Comparison of ENCODE assay signal across 23 mouse cellular contexts in the genomic region with DNA sequence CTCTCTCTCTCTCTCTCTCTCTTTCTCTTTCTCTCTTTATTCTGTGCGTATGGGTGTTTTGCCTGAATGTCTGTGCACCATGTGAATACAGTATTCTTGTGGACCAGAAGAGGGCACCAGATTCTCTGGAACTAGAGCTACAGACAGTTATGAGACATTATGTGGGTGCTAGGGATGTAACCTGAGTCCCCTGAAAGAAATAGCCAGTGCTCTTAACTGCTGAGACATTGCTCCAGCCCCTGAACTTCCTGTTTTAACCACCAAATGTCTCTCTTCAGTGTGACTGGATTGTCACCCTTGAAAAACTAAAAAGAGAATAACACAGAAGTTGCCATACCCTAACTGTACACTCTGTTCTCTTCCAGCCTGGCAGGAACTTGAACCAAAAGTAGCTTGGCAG. TPM values are rescaled to one million over a fixed set of nuclear protein-coding genes. Genes with fewer than 3 reads are reported as not detected.
DNase-seq lines count a peak whose midpoint lies in the region; ATAC-seq and TF ChIP-seq lines count a peak whose summit lies in the region.
"Had no signal": no experiment of that assay in that cellular context is flagged by ENCODE, and none has a peak within 500 bp of the region (broad histone marks: within the 10 kb centered on the region; RNA-seq: fewer than 3 reads in every experiment).

No protein-coding gene starts in this region.

- 93% methylated on average over 1 of the region's 1 CpGs for WGBS in kidney, postnatal 0 days
- WGBS in neural tube, embryonic 15.5 days = 95% methylated on average over 1 of the region's 1 CpGs

- no peak overlapping the region for H3K9ac ChIP-seq in kidney, postnatal 0 days (ENCODE audit: low read depth, low read length)
- no peak overlapping the region for H3K9ac ChIP-seq in neural tube, embryonic 15.5 days (replicated peaks)
- H3K9ac ChIP-seq: heart, embryonic 12.5 days; hindbrain, embryonic 14.5 days; liver, embryonic 12.5 days; lung, embryonic 15.5 days had no signal

- no peaks in the 10 kb centered on the region for H3K9me3 ChIP-seq in kidney, postnatal 0 days (replicated peaks; ENCODE audit: low read length)
- H3K9me3 ChIP-seq in neural tube, embryonic 15.5 days (replicated peaks) = no peaks in the 10 kb centered on the region
- H3K9me3 ChIP-seq: heart, embryonic 12.5 days; liver, embryonic 12.5 days; lung, embryonic 15.5 days had no signal

- no peak overlapping the region for H3K4me3 ChIP-seq in kidney, postnatal 0 days (replicated peaks; ENCODE audit: low read depth, low read length)
- no peak overlapping the region for H3K4me3 ChIP-seq in neural tube, embryonic 15.5 days (replicated peaks)
- H3K4me3 ChIP-seq: heart, embryonic 12.5 days; liver, embryonic 12.5 days; lung, embryonic 15.5 days had no signal

- ATAC-seq in kidney, postnatal 0 days (replicated peaks; ENCODE audit: low FRiP score, low read depth) = no peak
- peak; percentile 54 for ATAC-seq in megakaryocyte, adult 5-6 weeks (ENCODE audit: poor library complexity, severe bottlenecking)
- no peak for ATAC-seq in neural tube, embryonic 15.5 days (ENCODE audit: low FRiP score)
- ATAC-seq: activated CD4-positive, CD25-positive, alpha-beta regulatory T cell, adult 4 months; liver, embryonic 12.5 days had no signal

- H3K4me1 ChIP-seq in kidney, postnatal 0 days (replicated peaks; ENCODE audit: insufficient read depth, low read length) = peaks cover 4% of the 10 kb centered on the region; the same call in 1 of the 2 replicates
- H3K4me1 ChIP-seq in neural tube, embryonic 15.5 days = peaks cover 20% of the 10 kb centered on the region
- H3K4me1 ChIP-seq: lung, embryonic 15.5 days had no signal

- H3K4me2 ChIP-seq in kidney, postnatal 0 days (ENCODE audit: low read length) = no peak overlapping the region
- H3K4me2 ChIP-seq in neural tube, embryonic 15.5 days = no peak overlapping the region
- H3K4me2 ChIP-seq: heart, embryonic 12.5 days; hindbrain, embryonic 14.5 days; liver, embryonic 12.5 days; lung, embryonic 15.5 days had no signal

- no peaks in the 10 kb centered on the region for H3K36me3 ChIP-seq in kidney, postnatal 0 days (ENCODE audit: insufficient read depth, low read length)
- peaks cover 5% of the 10 kb centered on the region; the same call in 1 of the 2 replicates for H3K36me3 ChIP-seq in neural tube, embryonic 15.5 days
- H3K36me3 ChIP-seq: lung, embryonic 15.5 days had no signal

- H3K27me3 ChIP-seq in kidney, postnatal 0 days (ENCODE audit: insufficient read depth, low read length) = no peaks in the 10 kb centered on the region
- no peaks in the 10 kb centered on the region for H3K27me3 ChIP-seq in neural tube, embryonic 15.5 days (replicated peaks)
- H3K27me3 ChIP-seq: heart, embryonic 12.5 days; liver, embryonic 12.5 days; lung, embryonic 15.5 days had no signal

- no peak for DNase-seq in kidney, postnatal 0 days (ENCODE audit: low spot score)
- no peak for DNase-seq in kidney, adult 11 months
- peak; percentile 35 for DNase-seq in CD4-positive helper T cell, adult 2 months (ENCODE audit: low read depth, low spot score)
- peak; percentile 76 for DNase-seq in MEL-GATA-1-ER (ENCODE audit: extremely low read depth, low read depth)
- no peak for DNase-seq in gastrocnemius, postnatal 14 days
- DNase-seq in Muller cell, postnatal 12 days (ENCODE audit: inconsistent ontology term) = no peak
- DNase-seq: adrenal gland, postnatal 36 days; B cell, adult 2 months; cerebellum, adult 8-10 months; gastrocnemius, postnatal 10 days; kidney, adult 2 months; kidney, postnatal 36 days; spleen, adult 18-20 months had no signal

- intact Hi-C loops in gastrocnemius, postnatal 14 days (cut with DNase I; ENCODE audit: low total_unique reads) = no loop called here

- H3K27ac ChIP-seq in kidney, postnatal 0 days = no peak overlapping the region
- no peak overlapping the region for H3K27ac ChIP-seq in neural tube, embryonic 15.5 days (replicated peaks)
- H3K27ac ChIP-seq: hindbrain, embryonic 14.5 days; liver, embryonic 12.5 days; lung, embryonic 15.5 days had no signal

- peak; percentile 28; the same call in 1 of the 2 replicates for TF ChIP-seq CTCF in kidney, postnatal 0 days (IDR thresholded peaks at IDR 0.05; ENCODE audit: low read depth)

RNA-seq across cellular contexts. Expression of gene Pacs2, which starts 12.2 kb away (rescaled TPM):
- polyA plus RNA-seq in kidney, postnatal 0 days (2015; fragmentation: Nextera tagmentation; extraction: Ambion mirVana) = 7.9 and 9.5 TPM in 2 replicates
- total RNA-seq in megakaryocyte, adult 5-6 weeks (2015) = 55.1 TPM in 2 replicates
- 36.5 and 37.5 TPM in 2 replicates for total RNA-seq in megakaryocyte, adult 5-6 weeks (2017)
- total RNA-seq in gastrocnemius, postnatal 14 days (2021) = 10 to 100 TPM; 31.9 to 41.4 TPM
- polyA plus RNA-seq in neural tube, embryonic 15.5 days (2015; fragmentation: Nextera tagmentation; extraction: Ambion mirVana) = 21.9 and 27.6 TPM in 2 replicates

RNA-seq across cellular contexts. Expression of gene Brf1, which starts 26.1 kb away (rescaled TPM):
- polyA plus RNA-seq in kidney, postnatal 0 days (2015; fragmentation: Nextera tagmentation; extraction: Ambion mirVana) = 41.4 and 43.6 TPM in 2 replicates
- 20.2 and 25.3 TPM in 2 replicates for total RNA-seq in megakaryocyte, adult 5-6 weeks (2015)
- 37.0 and 43.6 TPM in 2 replicates for total RNA-seq in megakaryocyte, adult 5-6 weeks (2017)
- total RNA-seq in gastrocnemius, postnatal 14 days (2021) = 10 to 100 TPM; 21.4 to 22.7 TPM
- polyA plus RNA-seq in neural tube, embryonic 15.5 days (2015; fragmentation: Nextera tagmentation; extraction: Ambion mirVana) = 44.1 and 49.3 TPM in 2 replicates

RNA-seq across cellular contexts. Expression of gene Tex22, which starts 47.7 kb away (rescaled TPM):
- polyA plus RNA-seq in kidney, postnatal 0 days (2015; fragmentation: Nextera tagmentation; extraction: Ambion mirVana) = not detected in 2 replicates
- total RNA-seq in megakaryocyte, adult 5-6 weeks (2015) = 0.25 TPM in 1 of 2 replicates, not detected in the other
- total RNA-seq in megakaryocyte, adult 5-6 weeks (2017) = 0.88 TPM in 1 of 2 replicates, not detected in the other
- under 1 TPM in 1 of 2 experiments, not detected in 1; 0.27 TPM for total RNA-seq in gastrocnemius, postnatal 14 days (2021)
- not detected in 2 replicates for polyA plus RNA-seq in neural tube, embryonic 15.5 days (2015; fragmentation: Nextera tagmentation; extraction: Ambion mirVana)
- total RNA-seq: heart, postnatal 25 days had no signal
- polyA plus RNA-seq: embryonic facial prominence, embryonic 14.5 days; heart, embryonic 12.5 days; liver, embryonic 12.5 days; lung, embryonic 15.5 days; stomach, embryonic 16.5 days had no signal

RNA-seq across cellular contexts. Expression of gene Btbd6, which starts 50.3 kb away (rescaled TPM):
- 22.8 and 24.9 TPM in 2 replicates for polyA plus RNA-seq in kidney, postnatal 0 days (2015; fragmentation: Nextera tagmentation; extraction: Ambion mirVana)
- 4.2 and 5.9 TPM in 2 replicates for total RNA-seq in megakaryocyte, adult 5-6 weeks (2015)
- total RNA-seq in megakaryocyte, adult 5-6 weeks (2017) = 2.4 and 4.0 TPM in 2 replicates
- total RNA-seq in gastrocnemius, postnatal 14 days (2021) = 10 to 100 TPM in 1 of 2 experiments, 1 to 10 TPM in 1; 7.3 to 10.2 TPM
- polyA plus RNA-seq in neural tube, embryonic 15.5 days (2015; fragmentation: Nextera tagmentation; extraction: Ambion mirVana) = 46.3 and 50.0 TPM in 2 replicates

Comparison
In these comparisons a context has a peak if more than half of its experiments do, and no peak if none do; other contexts are left out.
1. DNase-seq: peak in CD4-positive helper T cell, adult 2 months (single experiment) and MEL-GATA-1-ER (single experiment); none in kidney, postnatal 0 days (single experiment), kidney, adult 11 months (single experiment), gastrocnemius, postnatal 14 days (single experiment) and Muller cell, postnatal 12 days (single experiment).